Mouse (Mus musculus): ENCODE results near the gene Vtcn1.

- TF ChIP-seq EP300 (IDR thresholded peaks at IDR 0.05; ENCODE audit: low read depth) (no peak), CTCF (IDR thresholded peaks at IDR 0.05; ENCODE audit: low read depth) (no peak)
These were observed 27.8 kb upstream of the Vtcn1 start for GRCm38 (mm10) chr3:100797166-100798145.
